Mouse (Mus musculus) adrenal gland (tissue): ENCODE data around the gene Trpm4.
"Not testable (repeated sequence)": the region's sequence is repeated elsewhere in the genome, so short reads cannot be mapped to it uniquely, and the experiment has no call there.

Experiments
- intact Hi-C: fragments of 180-260 bp; cut with DNase I; formaldehyde crosslinking; loops from one replicate; pipeline ENCODE4 v1.15.1; 2025

Trpm4 gene

DNA sequence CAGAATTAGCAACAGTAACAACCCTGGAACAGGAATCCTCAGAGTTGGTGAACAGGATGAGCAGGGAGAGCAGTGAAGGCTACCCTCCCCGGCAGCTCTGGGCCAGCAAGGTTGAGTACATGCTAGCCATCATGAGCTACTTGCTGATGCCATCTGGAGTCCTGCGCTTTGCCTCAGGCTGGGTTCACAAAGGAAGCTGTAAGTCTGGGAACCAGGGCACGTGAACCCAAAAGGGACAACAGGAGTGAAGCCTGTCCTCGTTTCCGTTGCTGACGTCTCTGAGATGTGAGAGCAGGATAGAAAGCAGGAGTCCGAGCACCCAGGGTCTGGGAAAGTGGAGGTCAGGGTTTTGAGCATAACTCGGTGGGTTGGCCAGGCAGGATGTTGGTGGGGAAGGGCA is 74.3 kb downstream of the Trpm4 start:
- intact Hi-C loops = no loop called here

DNA sequence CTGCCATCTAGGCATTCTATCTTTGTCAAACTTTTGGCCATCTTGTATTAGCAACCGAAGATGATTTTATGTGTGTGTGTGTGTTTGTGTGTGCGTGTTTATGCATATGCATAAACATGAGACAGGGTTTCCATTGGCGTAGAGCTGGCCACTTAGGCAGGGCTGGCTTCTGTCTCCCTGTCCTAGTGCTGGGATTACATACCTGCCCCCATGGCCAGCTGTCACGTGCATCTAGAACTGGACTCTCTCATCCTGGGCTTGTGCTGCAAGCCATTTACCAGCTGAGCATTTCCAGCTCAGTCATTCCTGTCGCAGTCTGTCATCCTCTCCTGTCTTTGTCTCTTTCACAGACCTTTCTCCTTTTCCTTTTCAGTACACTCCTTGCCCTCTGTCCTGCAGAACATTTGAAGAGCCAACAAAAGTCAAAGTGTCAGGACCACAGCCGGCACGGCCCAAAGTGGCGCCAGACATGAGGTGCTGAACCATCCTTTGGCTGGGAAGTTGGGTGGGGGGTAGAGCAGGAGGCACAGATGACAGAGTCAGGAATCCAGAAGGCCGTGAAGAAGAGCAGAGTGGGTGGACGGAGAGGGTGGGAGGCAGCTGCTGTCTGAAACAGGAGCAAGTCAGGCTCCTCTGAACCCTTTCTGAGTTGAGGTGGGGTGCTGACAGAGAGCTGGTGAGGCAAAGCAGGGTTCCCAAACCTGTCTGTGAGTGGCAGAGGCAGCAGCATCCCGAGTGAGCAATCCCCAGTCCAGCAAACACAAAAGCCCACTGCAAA is 76.3 kb downstream of the Trpm4 start:
- intact Hi-C loops = no loop called here

DNA sequence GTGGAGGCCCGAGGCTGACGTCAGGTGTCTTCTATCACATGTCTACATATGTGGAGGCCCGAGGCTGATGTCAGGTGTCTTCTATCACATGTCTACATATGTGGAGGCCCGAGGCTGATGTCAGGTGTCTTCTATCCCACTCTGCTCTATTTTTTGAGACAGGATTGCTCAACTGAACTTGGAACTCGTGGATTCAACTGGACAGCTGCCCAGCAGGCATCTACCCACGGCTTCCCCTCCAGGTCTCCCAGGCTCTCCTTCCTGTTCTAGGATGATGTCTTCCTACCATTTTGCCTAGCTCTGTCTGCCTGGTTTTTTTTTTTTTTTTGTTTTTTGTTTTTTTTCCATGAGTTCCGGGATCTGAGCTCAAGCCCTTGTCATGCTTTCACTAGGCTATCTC is 77.8 kb downstream of the Trpm4 start:
- intact Hi-C loops = not testable (repeated sequence)

DNA sequence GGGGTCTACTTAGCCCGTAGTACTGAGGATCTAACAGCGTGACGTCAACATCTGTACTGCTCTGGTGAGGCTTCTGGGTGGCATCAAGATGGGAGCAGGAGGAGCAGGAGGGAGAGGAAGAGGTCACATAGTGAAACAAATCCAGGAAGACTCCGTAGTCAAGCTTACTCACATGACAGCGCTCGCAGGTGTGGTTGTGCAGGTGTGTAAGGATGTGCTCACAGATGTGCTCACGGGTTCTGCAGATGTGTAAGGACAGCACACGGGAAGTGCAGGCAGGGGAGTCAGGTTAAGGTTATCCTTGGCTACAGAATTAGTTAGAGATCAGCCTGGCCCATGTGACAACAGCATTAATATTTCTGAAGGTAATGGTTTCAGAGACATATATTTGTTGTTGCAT is 79.8 kb downstream of the Trpm4 start:
- intact Hi-C loops = no loop called here
